Mouse (Mus musculus) forebrain, postnatal 0 days (tissue): Measurements from ENCODE around the gene Gars. TPM values are rescaled to one million over a fixed set of nuclear protein-coding genes. Genes with fewer than 3 reads are reported as not detected.

Experiments used
- ATAC-seq: fragments of 200-750 bp; cut with Nextera tagmentation; 2 replicates; pipeline ENCODE4 v1.8.0; 2017; ENCODE audit warnings: mild to moderate bottlenecking, moderate library complexity
- DNase-seq: peaks from one replicate; pipeline ENCODE4 v3.0.0-alpha.2; 2015
- H3K27ac ChIP-seq: fragments of 300-500 bp; sonication (generic); 2 replicates; pipeline ENCODE4 v1.5.1; 2014; ENCODE audit warnings: low read depth, mild to moderate bottlenecking, antibody characterized with exemption, low read length, moderate library complexity, mixed read lengths
- H3K27me3 ChIP-seq: fragments of 300-500 bp; sonication (generic); 2 replicates; pipeline ENCODE4 v1.6.1; 2014; ENCODE audit warnings: mild to moderate bottlenecking, low read length, mixed read lengths; ENCODE audit not compliant: insufficient read depth
- H3K36me3 ChIP-seq: fragments of 300-500 bp; sonication (generic); 2 replicates; pipeline ENCODE4 v1.6.1; 2014; ENCODE audit warnings: mild to moderate bottlenecking, moderate library complexity; ENCODE audit not compliant: insufficient read depth
- H3K4me1 ChIP-seq: fragments of 300-500 bp; sonication (generic); 2 replicates; pipeline ENCODE4 v1.6.1; 2014; ENCODE audit warnings: antibody characterized with exemption; ENCODE audit not compliant: insufficient read depth
- H3K4me2 ChIP-seq: fragments of 300-500 bp; sonication (generic); 2 replicates; pipeline ENCODE4 v1.6.1; 2014; ENCODE audit warnings: low read depth, mild to moderate bottlenecking, moderate library complexity
- H3K4me3 ChIP-seq: fragments of 300-500 bp; sonication (generic); 2 replicates; pipeline ENCODE4 v1.5.1; 2014; ENCODE audit warnings: low read depth, low read length, mixed read lengths
- H3K9ac ChIP-seq: fragments of 300-500 bp; sonication (generic); 2 replicates; pipeline ENCODE4 v1.6.1; 2014; ENCODE audit warnings: mild to moderate bottlenecking
- H3K9me3 ChIP-seq: fragments of 300-500 bp; sonication (generic); 2 replicates; pipeline ENCODE4 v1.6.1; 2016; ENCODE audit warnings: low read length
- CTCF ChIP-seq: sonication (generic); IDR thresholded peaks from 2 replicates; pipeline ENCODE4 v1.5.1; 2016; ENCODE audit warnings: antibody characterized with exemption, control low read depth, low read depth
- WGBS: fragments of 180-500 bp; shearing (Covaris S2); extraction: QIAGEN DNeasy Blood & Tissue Kit; methylation state at CpG from one replicate; pipeline ENCODE4 v1.1.7; 2014; 5-methylcytosine and 5-hydroxymethylcytosine counted together
- polyA plus RNA-seq: library from polyadenylated mRNA; unstranded; fragments of >200 nt; fragmentation: Nextera tagmentation; extraction: Ambion mirVana; gene quantifications from 2 replicates; pipeline ENCODE4 v1.2.1, GENCODE M21; 2015
- total RNA-seq: library from RNA; depleted of rRNA; stranded (reverse); fragments of >200 nt; gene quantifications from 2 replicates; pipeline ENCODE4 v1.2.3, GENCODE M21; 2014

Gars gene
- total and polyA plus RNA-seq, 2 experiments from 2014 or later = 191 to 222 TPM

GRCm38 (mm10) chr6:55064477-55064827 is 26.6 kb downstream of the Gars start:
- no peak for ATAC-seq
- no peaks in the 10 kb centered on the region for H3K4me1 ChIP-seq
- TF ChIP-seq CTCF = no peak
- H3K36me3 ChIP-seq = peaks cover 79% of the 10 kb centered on the region
- no peak overlapping the region for H3K4me2 ChIP-seq
- 94% methylated on average over 7 of the region's 7 CpGs for WGBS
- H3K4me3 ChIP-seq = no peak overlapping the region
- no peaks in the 10 kb centered on the region for H3K9me3 ChIP-seq
- no peak for DNase-seq
- H3K27me3 ChIP-seq = no peaks in the 10 kb centered on the region
- no peak overlapping the region for H3K9ac ChIP-seq
- no peak overlapping the region for H3K27ac ChIP-seq

GRCm38 (mm10) chr6:55065903-55066302 is 28.1 kb downstream of the Gars start:
- no peak overlapping the region for H3K4me2 ChIP-seq
- DNase-seq (no peak), ATAC-seq (no peak)
- H3K36me3 ChIP-seq = peaks cover 73% of the 10 kb centered on the region
- 81% methylated on average over 2 of the region's 2 CpGs for WGBS
- no peaks in the 10 kb centered on the region for H3K4me1 ChIP-seq
- TF ChIP-seq CTCF = no peak
- no peaks in the 10 kb centered on the region for H3K27me3 ChIP-seq
- H3K9me3 ChIP-seq = no peaks in the 10 kb centered on the region
- H3K27ac ChIP-seq = no peak overlapping the region
- H3K9ac ChIP-seq = no peak overlapping the region
- H3K4me3 ChIP-seq = no peak overlapping the region

- ATAC-seq = peak; percentile 28; the same call in 1 of the 2 replicates
- Histone ChIP-seq H3K4me3 (no peak overlapping the region), H3K9ac (no peak overlapping the region), H3K4me1 (no peaks in the 10 kb centered on the region), H3K36me3 (peaks cover 73% of the 10 kb centered on the region), H3K27ac (no peak overlapping the region), H3K4me2 (no peak overlapping the region), H3K9me3 (no peaks in the 10 kb centered on the region), H3K27me3 (no peaks in the 10 kb centered on the region)
- TF ChIP-seq CTCF = no peak
- DNase-seq = no peak
- 53% methylated on average over 4 of the region's 4 CpGs for WGBS
Measured at GRCm38 (mm10) chr6:55076561-55077255, 38.9 kb downstream of the Gars start.

GRCm38 (mm10) chr6:55081379-55081778 is 43.6 kb downstream of the Gars start:
- Histone ChIP-seq H3K9me3 (no peaks in the 10 kb centered on the region), H3K4me3 (no peak overlapping the region), H3K9ac (no peak overlapping the region), H3K36me3 (peaks cover 38% of the 10 kb centered on the region), H3K27ac (no peak overlapping the region), H3K4me2 (no peak overlapping the region), H3K4me1 (no peaks in the 10 kb centered on the region), H3K27me3 (no peaks in the 10 kb centered on the region)
- no peak for ATAC-seq
- 93% methylated on average over 3 of the region's 3 CpGs for WGBS
- no peak for DNase-seq
- TF ChIP-seq CTCF = no peak

GRCm38 (mm10) chr6:55082261-55083051 is 44.6 kb downstream of the Gars start:
- Histone ChIP-seq H3K36me3 (peaks cover 31% of the 10 kb centered on the region), H3K4me2 (no peak overlapping the region), H3K4me1 (no peaks in the 10 kb centered on the region), H3K27me3 (no peaks in the 10 kb centered on the region), H3K4me3 (no peak overlapping the region), H3K27ac (peak overlapping the region; percentile 57; the same call in 1 of the 2 replicates), H3K9me3 (no peaks in the 10 kb centered on the region), H3K9ac (no peak overlapping the region)
- ATAC-seq (peak; percentile 80), DNase-seq (peak; percentile 46)
- no peak for TF ChIP-seq CTCF
- 41% methylated on average over 7 of the region's 7 CpGs for WGBS

- Histone ChIP-seq H3K4me2 (no peak overlapping the region), H3K27me3 (no peaks in the 10 kb centered on the region), H3K27ac (no peak overlapping the region), H3K9me3 (no peaks in the 10 kb centered on the region), H3K9ac (no peak overlapping the region), H3K4me1 (no peaks in the 10 kb centered on the region), H3K4me3 (no peak overlapping the region), H3K36me3 (no peaks in the 10 kb centered on the region)
- 51% methylated on average over 4 of the region's 4 CpGs for WGBS
- ATAC-seq (no peak), DNase-seq (no peak)
- TF ChIP-seq CTCF = no peak
Measured at GRCm38 (mm10) chr6:55087355-55087754, 49.5 kb downstream of the Gars start.

- Histone ChIP-seq H3K9me3 (no peaks in the 10 kb centered on the region), H3K4me3 (no peak overlapping the region), H3K27ac (no peak overlapping the region), H3K27me3 (no peaks in the 10 kb centered on the region), H3K36me3 (no peaks in the 10 kb centered on the region), H3K9ac (no peak overlapping the region), H3K4me1 (no peaks in the 10 kb centered on the region), H3K4me2 (no peak overlapping the region)
- WGBS = 46% methylated on average over 4 of the region's 4 CpGs
- ATAC-seq (no peak), DNase-seq (no peak)
- no peak for TF ChIP-seq CTCF
Measured at GRCm38 (mm10) chr6:55090639-55091038, 52.8 kb downstream of the Gars start.
